9 mouse cellular contexts compared by ENCODE assay signal in the genomic region with DNA sequence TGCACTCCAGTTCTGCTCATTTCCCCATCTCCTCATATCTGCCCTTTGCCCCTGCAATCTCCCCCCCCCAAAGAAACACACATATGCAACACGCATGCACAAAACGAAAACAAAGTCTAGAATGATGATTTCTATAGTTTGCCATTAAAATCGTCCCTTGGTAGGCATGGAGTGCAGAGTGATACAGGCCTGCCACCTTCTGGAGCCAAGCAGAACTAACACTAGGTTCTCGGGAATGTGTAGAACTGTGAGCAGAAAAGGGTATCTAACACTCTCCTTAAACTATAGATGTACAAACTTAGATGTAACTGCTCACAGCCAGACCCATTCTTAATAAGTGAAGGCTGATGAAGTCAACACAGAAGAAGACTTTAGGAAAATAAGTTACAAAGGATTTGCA. TPM values are rescaled to one million over a fixed set of nuclear protein-coding genes. Genes with fewer than 3 reads are reported as not detected.
DNase-seq lines count a peak whose midpoint lies in the region; ATAC-seq and TF ChIP-seq lines count a peak whose summit lies in the region.
"Had no signal": no experiment of that assay in that cellular context is flagged by ENCODE, and none has a peak within 500 bp of the region (broad histone marks: within the 10 kb centered on the region; RNA-seq: fewer than 3 reads in every experiment).

No protein-coding gene starts in this region.

- H3K36me3 ChIP-seq in spleen, adult 2 months (ENCODE audit: control insufficient read depth, insufficient read depth, low read length) = no peaks in the 10 kb centered on the region
- no peaks in the 10 kb centered on the region for H3K36me3 ChIP-seq in neural tube, embryonic 11.5 days (ENCODE audit: control insufficient read depth, insufficient read depth, low read length)
- H3K36me3 ChIP-seq: neural tube, embryonic 13.5 days had no signal

- 6% methylated on average over 4 of the region's 4 CpGs for WGBS in spleen, adult 2 months
- 26% methylated on average over 4 of the region's 4 CpGs for WGBS in neural tube, embryonic 11.5 days

- no peak overlapping the region for H3K4me2 ChIP-seq in neural tube, embryonic 11.5 days (ENCODE audit: low read depth)
- H3K4me2 ChIP-seq: neural tube, embryonic 13.5 days had no signal

- no peak overlapping the region for H3K9ac ChIP-seq in neural tube, embryonic 11.5 days (ENCODE audit: low read length)
- H3K9ac ChIP-seq: neural tube, embryonic 13.5 days had no signal

- DNase-seq in frontal cortex, postnatal 14 days (ENCODE audit: low spot score in 2 of 2) = no peak
- DNase-seq in spleen, adult 2 months (ENCODE audit: low read depth in 1 of 2, low spot score in 2 of 2) = peak in 1 of 2 experiments; percentile 36
- DNase-seq in spleen, postnatal 4 days (ENCODE audit: low spot score in 2 of 2) = no peak
- DNase-seq in embryo, embryonic 10.5 days (ENCODE audit: low spot score) = peak; percentile 70
- peak; percentile 47 for DNase-seq in kidney, postnatal 14 days
- DNase-seq in neural tube, embryonic 11.5 days (ENCODE audit: low spot score) = peak; percentile 36
- DNase-seq in gastrocnemius, postnatal 25 days = no peak

- H3K27me3 ChIP-seq in spleen, adult 2 months (ENCODE audit: control insufficient read depth, insufficient read depth, low read length) = no peaks in the 10 kb centered on the region
- no peaks in the 10 kb centered on the region for H3K27me3 ChIP-seq in neural tube, embryonic 11.5 days (ENCODE audit: control insufficient read depth, insufficient read depth, low read length)
- H3K27me3 ChIP-seq: neural tube, embryonic 13.5 days had no signal

- peak; percentile 73; the same call in 1 of the 2 replicates for TF ChIP-seq CTCF in spleen, adult 2 months (IDR thresholded peaks at IDR 0.05; ENCODE audit: extremely low read depth, insufficient read depth, insufficient read length, insufficient replicate concordance)

- H3K4me3 ChIP-seq in spleen, adult 2 months (ENCODE audit: extremely low read depth, insufficient read depth, insufficient read length) = no peak overlapping the region
- H3K4me3 ChIP-seq in neural tube, embryonic 11.5 days (ENCODE audit: low read depth, low read length) = no peak overlapping the region
- H3K4me3 ChIP-seq: neural tube, embryonic 13.5 days had no signal

- no peaks in the 10 kb centered on the region for H3K9me3 ChIP-seq in neural tube, embryonic 11.5 days (ENCODE audit: control insufficient read depth, low read length)
- H3K9me3 ChIP-seq: neural tube, embryonic 13.5 days had no signal

- peak; percentile 96 for ATAC-seq in frontal cortex, adult (ENCODE audit: low TSS enrichment)
- ATAC-seq in neural tube, embryonic 11.5 days (ENCODE audit: insufficient read depth, low FRiP score, low TSS enrichment) = no peak

- TF ChIP-seq POLR2A in spleen, adult 2 months (IDR thresholded peaks at IDR 0.05; ENCODE audit: low read depth, low read length) = no peak

- no peaks in the 10 kb centered on the region for H3K4me1 ChIP-seq in spleen, adult 2 months (ENCODE audit: control insufficient read depth, insufficient read depth, insufficient read length)
- no peaks in the 10 kb centered on the region for H3K4me1 ChIP-seq in neural tube, embryonic 11.5 days (ENCODE audit: control insufficient read depth, insufficient read depth, low read length)
- H3K4me1 ChIP-seq: neural tube, embryonic 13.5 days had no signal

- no peak overlapping the region for H3K27ac ChIP-seq in spleen, adult 2 months (ENCODE audit: insufficient read depth, low read length)
- no peak overlapping the region for H3K27ac ChIP-seq in neural tube, embryonic 11.5 days (ENCODE audit: low read depth, low read length)
- H3K27ac ChIP-seq: neural tube, embryonic 13.5 days had no signal

RNA-seq across cellular contexts. Expression of a gene that starts 23.6 kb away (rescaled TPM):
- 0.72 and 0.74 TPM in 2 replicates for polyA plus RNA-seq in spleen, adult 2 months (2012; rRNA removed)
- polyA plus RNA-seq in neural tube, embryonic 11.5 days (2014; fragmentation: Nextera tagmentation; extraction: Ambion mirVana) = 2.0 and 2.6 TPM in 2 replicates
- not detected for total RNA-seq in gastrocnemius, postnatal 25 days (2021)

Comparison
In these comparisons a context has a peak if more than half of its experiments do, and no peak if none do; other contexts are left out.
1. DNase-seq: peak in embryo, embryonic 10.5 days (single experiment), kidney, postnatal 14 days (single experiment) and neural tube, embryonic 11.5 days (single experiment); none in frontal cortex, postnatal 14 days (0 of 2), spleen, postnatal 4 days (0 of 2) and gastrocnemius, postnatal 25 days (single experiment).